Comparison of ENCODE assay signal across 8 mouse cellular contexts in the genomic region with DNA sequence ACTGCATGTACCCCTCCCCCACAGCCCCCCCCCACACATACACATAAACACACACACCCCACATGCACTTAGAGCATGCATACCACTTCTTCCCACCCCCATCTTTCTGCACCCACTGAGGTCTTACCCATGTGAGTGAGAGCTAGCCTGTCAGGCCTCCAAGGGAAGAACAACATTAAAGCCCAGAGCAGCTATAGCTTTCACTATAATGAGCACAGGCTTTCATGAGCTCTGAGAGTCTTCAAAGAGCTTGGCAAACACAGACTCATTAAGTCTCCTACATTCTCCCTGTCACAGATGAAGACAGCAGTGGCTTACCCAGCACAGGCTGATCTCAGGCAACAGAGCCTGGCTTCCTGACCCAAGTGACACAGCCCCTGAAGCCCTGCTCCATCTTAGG.
DNase-seq lines count a peak whose midpoint lies in the region; ATAC-seq and TF ChIP-seq lines count a peak whose summit lies in the region.
"Had no signal": no experiment of that assay in that cellular context is flagged by ENCODE, and none has a peak within 500 bp of the region (broad histone marks: within the 10 kb centered on the region; RNA-seq: fewer than 3 reads in every experiment).

No protein-coding gene starts in this region.

- TF ChIP-seq POLR2A in thymus, adult 2 months (IDR thresholded peaks at IDR 0.05; ENCODE audit: control insufficient read depth, extremely low read depth, insufficient read depth, low read length, poor library complexity) = no peak

- H3K9ac ChIP-seq in hindbrain, postnatal 0 days (replicated peaks; ENCODE audit: low read length) = no peak overlapping the region
- H3K9ac ChIP-seq in hindbrain, embryonic 16.5 days (ENCODE audit: low read depth, low read length) = no peak overlapping the region
- H3K9ac ChIP-seq in forebrain, embryonic 15.5 days (replicated peaks) = 0 out of 2 replicates have a peak overlapping the region, but pooled peaks have one; percentile 10

- peak; percentile 27 for DNase-seq in hindbrain, postnatal 0 days (ENCODE audit: low spot score)
- DNase-seq in thymus, adult 2 months = peak; percentile 45
- DNase-seq in thymus, postnatal 10 days (ENCODE audit: low spot score in 2 of 2) = no peak
- no peak for DNase-seq in gastrocnemius, postnatal 25 days
- DNase-seq in adrenal gland, adult 18-20 months (ENCODE audit: low spot score in 2 of 2) = no peak

- peak; percentile 35; the same call in 1 of the 2 replicates for ATAC-seq in hindbrain, postnatal 0 days
- no peak for ATAC-seq in hindbrain, embryonic 16.5 days
- ATAC-seq in forebrain, embryonic 15.5 days (replicated peaks) = peak; percentile 55

- H3K4me3 ChIP-seq in hindbrain, postnatal 0 days (ENCODE audit: low read length) = no peak overlapping the region
- H3K4me3 ChIP-seq in hindbrain, embryonic 16.5 days (ENCODE audit: low read length) = no peak overlapping the region
- H3K4me3 ChIP-seq in thymus, adult 2 months (ENCODE audit: control insufficient read depth, insufficient read depth, low read length) = no peak overlapping the region
- no peak overlapping the region for H3K4me3 ChIP-seq in forebrain, embryonic 15.5 days

- TF ChIP-seq CTCF in hindbrain, postnatal 0 days (IDR thresholded peaks at IDR 0.05; ENCODE audit: low read depth) = no peak
- no peak for TF ChIP-seq CTCF in thymus, adult 2 months (IDR thresholded peaks at IDR 0.05; ENCODE audit: borderline replicate concordance, control insufficient read depth, extremely low read depth, insufficient read depth, low read length, poor library complexity)

- H3K27ac ChIP-seq in hindbrain, postnatal 0 days = no peak overlapping the region
- no peak overlapping the region for H3K27ac ChIP-seq in hindbrain, embryonic 16.5 days (ENCODE audit: low read depth, low read length)
- H3K27ac ChIP-seq in thymus, adult 2 months (ENCODE audit: control insufficient read depth, insufficient read depth, low read length) = peak overlapping the region; percentile 71
- H3K27ac ChIP-seq in forebrain, embryonic 15.5 days (replicated peaks) = no peak overlapping the region

- H3K4me1 ChIP-seq in hindbrain, postnatal 0 days (ENCODE audit: insufficient read depth, low read length) = 0 out of 2 replicates have a peak, but pooled peaks cover 13% of the 10 kb centered on the region
- H3K4me1 ChIP-seq in hindbrain, embryonic 16.5 days (ENCODE audit: control insufficient read depth, insufficient read depth, low read depth, low read length) = no peaks in the 10 kb centered on the region
- peaks cover 75% of the 10 kb centered on the region for H3K4me1 ChIP-seq in thymus, adult 2 months (replicated peaks; ENCODE audit: control insufficient read depth, insufficient read depth, low read length)
- peaks cover 15% of the 10 kb centered on the region; the same call in 1 of the 2 replicates for H3K4me1 ChIP-seq in forebrain, embryonic 15.5 days

- H3K27me3 ChIP-seq in hindbrain, postnatal 0 days (ENCODE audit: insufficient read depth, low read length) = no peaks in the 10 kb centered on the region
- no peaks in the 10 kb centered on the region for H3K27me3 ChIP-seq in hindbrain, embryonic 16.5 days (replicated peaks; ENCODE audit: control insufficient read depth, insufficient read depth, low read length)
- H3K27me3 ChIP-seq in thymus, adult 2 months (ENCODE audit: control insufficient read depth, insufficient read depth, low read length) = no peaks in the 10 kb centered on the region
- no peaks in the 10 kb centered on the region for H3K27me3 ChIP-seq in forebrain, embryonic 15.5 days

- H3K4me2 ChIP-seq in hindbrain, postnatal 0 days (ENCODE audit: low read depth, low read length) = no peak overlapping the region
- no peak overlapping the region for H3K4me2 ChIP-seq in hindbrain, embryonic 16.5 days (ENCODE audit: low read length)
- no peak overlapping the region for H3K4me2 ChIP-seq in forebrain, embryonic 15.5 days (replicated peaks)
- H3K4me2 ChIP-seq: heart, embryonic 11.5 days had no signal

- H3K36me3 ChIP-seq in hindbrain, postnatal 0 days (ENCODE audit: insufficient read depth, low read length) = no peaks in the 10 kb centered on the region
- no peaks in the 10 kb centered on the region for H3K36me3 ChIP-seq in hindbrain, embryonic 16.5 days (ENCODE audit: control insufficient read depth, insufficient read depth, low read length)
- no peaks in the 10 kb centered on the region for H3K36me3 ChIP-seq in thymus, adult 2 months (ENCODE audit: control insufficient read depth, insufficient read depth, low read length)
- no peaks in the 10 kb centered on the region for H3K36me3 ChIP-seq in forebrain, embryonic 15.5 days

- H3K9me3 ChIP-seq in hindbrain, postnatal 0 days (ENCODE audit: low read length) = no peaks in the 10 kb centered on the region
- H3K9me3 ChIP-seq in hindbrain, embryonic 16.5 days (ENCODE audit: control insufficient read depth, low read length) = no peaks in the 10 kb centered on the region
- no peaks in the 10 kb centered on the region for H3K9me3 ChIP-seq in forebrain, embryonic 15.5 days

Comparison
In these comparisons a context has a peak if more than half of its experiments do, and no peak if none do; other contexts are left out.
1. DNase-seq: peak in hindbrain, postnatal 0 days (single experiment) and thymus, adult 2 months (single experiment); none in thymus, postnatal 10 days (0 of 2), gastrocnemius, postnatal 25 days (single experiment) and adrenal gland, adult 18-20 months (0 of 2).